Mouse (Mus musculus): ENCODE data around the gene Cdh22.

The Cdh22 gene

GRCm38 (mm10) chr2:165250903-165251302, 16.2 kb upstream of the Cdh22 start:
- DNase-seq (ENCODE audit: low spot score in 2 of 2): no peak

DNA sequence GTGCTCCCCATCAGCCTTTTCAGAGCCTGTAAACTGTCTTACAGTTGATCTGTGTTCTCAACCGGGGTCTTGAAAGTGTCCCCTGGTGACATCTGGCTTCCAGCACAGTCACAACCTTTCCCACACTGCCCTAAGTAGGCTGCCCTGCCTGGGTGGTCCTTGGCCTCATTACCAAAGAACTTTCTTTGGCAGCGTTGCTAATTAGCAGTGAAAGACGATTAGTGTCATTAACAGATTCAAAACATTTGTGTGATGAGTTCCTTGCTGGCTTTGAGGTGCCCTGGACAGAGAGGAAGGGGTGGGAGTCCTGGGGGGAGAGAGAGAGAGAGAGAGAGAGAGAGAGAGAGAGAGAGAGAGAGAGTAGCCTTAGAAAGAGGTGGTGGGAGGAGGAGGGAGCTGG, 14.3 kb upstream of the Cdh22 start:
- DNase-seq (ENCODE audit: low spot score in 2 of 2): no peak

DNA sequence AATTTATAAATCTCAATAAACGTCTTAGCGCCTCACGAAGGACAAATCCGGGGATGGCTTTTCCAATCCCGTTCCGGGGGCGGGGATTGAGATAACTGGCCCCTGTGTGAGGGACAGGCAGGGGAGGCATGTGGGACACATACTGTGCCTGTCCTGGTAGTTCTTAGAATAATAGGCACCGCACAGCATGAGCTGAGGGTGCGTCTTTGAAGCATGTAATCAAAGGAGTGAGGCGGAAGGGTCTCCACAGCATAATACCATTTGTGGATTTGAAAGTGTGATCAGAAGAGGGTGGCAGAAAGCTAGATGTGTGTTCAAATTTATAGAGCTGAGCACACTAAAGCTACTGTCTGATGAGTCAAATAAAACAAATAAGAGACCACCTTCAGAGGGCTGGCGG, 11.7 kb upstream of the Cdh22 start:
- no peak for DNase-seq (ENCODE audit: low spot score in 2 of 2)

DNA sequence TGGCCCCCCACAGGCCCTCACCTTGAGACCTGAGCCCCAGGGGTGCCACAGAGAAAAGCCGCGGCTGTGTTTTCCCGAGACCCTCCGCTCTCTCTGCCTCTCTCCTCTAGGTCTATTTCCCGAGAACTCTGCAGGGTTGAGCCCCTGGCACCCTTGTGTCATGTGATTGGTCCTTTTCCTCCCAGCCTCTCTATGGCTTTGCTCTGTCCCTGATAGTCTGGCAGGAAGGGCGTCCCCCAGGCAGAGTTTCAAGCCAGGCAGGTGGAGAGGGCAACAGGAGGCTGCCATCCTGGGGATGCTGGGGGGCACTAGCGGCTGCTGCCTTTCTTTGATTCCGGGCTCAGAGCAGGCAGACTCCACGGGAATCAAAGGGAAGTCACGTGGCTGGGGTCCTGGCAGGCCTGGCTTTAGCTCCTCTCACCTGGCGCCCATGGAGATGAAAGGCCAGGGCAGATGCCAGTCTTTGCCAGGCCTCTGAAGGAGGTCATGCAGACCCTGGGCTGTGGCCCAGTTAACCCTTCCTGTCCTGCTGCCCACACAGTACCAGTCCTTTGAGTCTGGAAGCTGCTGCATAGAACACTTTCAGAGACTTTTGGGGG, 8.6 kb upstream of the Cdh22 start:
- no peak for DNase-seq (ENCODE audit: low spot score in 2 of 2)

DNA sequence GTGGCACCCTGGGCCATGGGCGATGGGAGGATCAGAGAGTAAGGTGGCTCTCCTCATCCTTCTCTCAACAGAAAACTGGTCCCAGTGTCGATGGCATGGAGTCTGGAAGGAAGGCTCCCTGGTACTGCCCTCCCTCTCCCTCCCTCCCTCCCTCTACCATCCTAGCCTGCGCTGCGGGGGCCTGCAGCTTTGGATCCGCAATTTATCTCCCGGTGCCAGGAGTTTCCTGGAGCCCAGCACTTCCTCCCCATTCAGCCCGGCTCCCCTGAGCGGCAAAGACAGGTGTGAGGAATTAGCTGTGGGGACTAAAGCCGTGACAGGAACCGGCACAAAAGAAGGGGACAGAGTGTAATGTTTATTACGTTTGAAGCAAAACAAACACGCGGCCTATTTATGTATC, 7.9 kb upstream of the Cdh22 start:
- no peak for DNase-seq (ENCODE audit: low spot score in 2 of 2)

- DNase-seq (ENCODE audit: low spot score in 2 of 2): no peak
These were observed 7.1 kb upstream of the Cdh22 start for GRCm38 (mm10) chr2:165241786-165242185.

DNA sequence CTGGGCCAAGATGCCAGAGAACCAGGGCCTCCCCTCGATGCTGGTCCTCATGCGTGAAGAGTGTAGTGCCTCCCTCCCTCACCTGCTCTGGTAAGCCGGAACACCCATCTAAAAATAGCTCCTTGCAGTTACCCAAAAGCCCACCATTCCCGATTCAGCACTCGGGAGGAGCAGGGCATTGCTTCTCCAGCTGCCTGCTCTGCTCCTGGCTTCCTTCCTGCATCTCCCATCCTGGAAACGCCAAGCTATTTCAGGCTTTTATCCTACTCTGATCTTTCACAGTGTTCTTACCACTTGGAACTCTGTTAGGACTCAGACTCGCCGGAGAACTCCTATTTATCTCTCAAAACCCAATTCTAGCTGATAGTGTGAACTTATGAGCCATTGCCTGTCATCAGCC, 5.7 kb upstream of the Cdh22 start:
- peak; percentile 58 to 66 for DNase-seq (ENCODE audit: low spot score in 2 of 2)

- DNase-seq (ENCODE audit: low spot score in 2 of 2): no peak
These were observed 5.0 kb upstream of the Cdh22 start for GRCm38 (mm10) chr2:165239533-165240144.

DNA sequence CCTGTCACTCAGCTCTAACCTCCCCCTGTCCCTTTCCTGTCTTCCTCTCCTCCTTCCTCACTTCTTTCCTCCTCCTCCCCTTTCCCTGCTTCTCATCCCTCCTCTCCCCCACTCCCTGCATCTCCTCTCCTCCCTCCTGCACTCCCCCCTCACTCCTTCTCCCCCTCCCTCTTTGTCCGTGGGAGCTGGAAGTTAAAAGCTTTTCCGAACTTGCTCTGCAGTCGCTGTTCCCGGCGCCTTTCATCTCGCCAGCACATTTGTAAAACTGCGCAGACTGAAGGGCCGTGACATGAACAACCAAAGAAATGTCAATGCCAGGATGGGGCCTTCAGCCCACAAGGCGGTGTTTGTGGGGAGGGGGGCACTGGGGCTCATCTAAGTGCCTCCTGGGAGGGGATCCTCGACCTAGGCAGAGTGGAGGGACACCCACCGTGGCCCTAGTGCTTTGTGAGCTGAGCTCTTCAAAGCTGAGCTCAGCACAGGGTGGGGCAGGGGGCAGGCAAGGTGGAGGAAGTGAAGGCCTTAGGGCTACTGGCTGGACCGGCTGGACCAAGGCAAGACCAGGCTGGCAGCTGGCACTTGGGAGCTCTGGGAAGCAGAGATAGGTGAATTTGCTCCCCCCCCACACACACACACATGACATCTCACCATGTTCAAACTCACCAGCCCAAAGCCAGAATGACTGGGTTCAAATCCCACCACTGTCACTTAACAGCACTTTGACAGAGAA, 3.9 kb upstream of the Cdh22 start:
- no peak for DNase-seq (ENCODE audit: low spot score in 2 of 2)

DNA sequence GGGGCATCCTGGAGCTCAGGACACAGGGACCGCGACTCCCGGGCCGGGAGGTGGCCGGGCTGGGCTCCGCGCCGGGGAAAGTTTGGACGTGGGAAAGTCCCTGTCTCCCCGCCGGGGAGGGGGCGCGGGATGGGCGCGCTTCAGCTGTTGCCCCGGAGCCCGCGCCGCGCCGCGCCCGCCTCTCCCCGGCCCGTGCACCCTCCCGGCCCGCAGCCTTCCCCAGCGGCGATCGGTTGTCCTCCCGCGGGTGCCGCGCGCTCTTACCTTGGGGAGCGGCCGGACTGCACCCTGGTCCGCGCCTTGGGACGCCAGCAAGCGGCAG, 401 bp downstream of the Cdh22 start:
- DNase-seq (ENCODE audit: low spot score in 2 of 2): no peak

GRCm38 (mm10) chr2:165233491-165234290, 962 bp downstream of the Cdh22 start:
- DNase-seq (ENCODE audit: low spot score in 2 of 2): peak in 1 of 2 experiments; percentile 67

DNA sequence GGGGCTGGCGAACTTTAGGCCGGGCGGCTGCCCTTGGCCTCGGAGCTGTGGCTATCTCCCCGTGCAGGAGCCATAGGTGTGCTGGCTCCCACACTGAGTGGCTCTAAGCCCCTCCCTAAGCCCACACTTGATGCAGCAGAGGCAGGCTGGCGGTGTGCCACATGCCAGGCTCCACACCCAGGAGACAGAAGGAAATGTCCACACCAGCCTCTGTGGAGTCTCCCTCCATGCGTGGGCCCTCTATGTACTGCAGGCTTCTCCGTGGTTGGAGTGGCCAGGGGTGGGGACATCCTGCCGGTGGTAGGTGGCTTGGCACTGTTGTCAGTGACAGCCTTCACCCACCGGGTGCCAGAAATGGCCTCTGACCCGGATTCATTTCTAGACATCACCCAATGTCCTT, 5.6 kb downstream of the Cdh22 start:
- DNase-seq (ENCODE audit: low spot score in 2 of 2): no peak

- DNase-seq (ENCODE audit: low spot score in 2 of 2): no peak
These were observed 10.8 kb downstream of the Cdh22 start for GRCm38 (mm10) chr2:165223837-165224236.

DNA sequence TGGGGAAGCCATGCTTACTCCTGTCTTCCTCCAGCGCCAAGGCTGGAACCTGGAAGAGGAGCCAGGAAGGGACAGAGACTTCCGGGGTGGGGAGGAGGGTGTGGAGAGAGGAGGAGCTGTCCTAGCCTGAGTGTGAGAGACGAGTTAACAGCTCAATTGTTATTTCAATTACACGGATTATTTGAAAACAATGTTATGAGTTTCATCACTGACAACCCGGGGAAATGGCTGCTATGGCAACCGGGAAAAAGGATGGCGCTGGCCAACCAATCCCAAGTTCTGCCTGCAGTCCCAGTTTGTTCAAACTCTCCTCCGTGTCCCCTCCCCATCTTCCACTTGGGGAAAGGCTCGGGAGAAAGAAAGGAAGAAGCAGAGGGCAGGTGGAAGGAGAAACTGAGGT, 12.7 kb downstream of the Cdh22 start:
- DNase-seq (ENCODE audit: low spot score in 2 of 2): peak in 1 of 2 experiments; percentile 65

- DNase-seq (ENCODE audit: low spot score in 2 of 2): no peak
These were observed 14.2 kb downstream of the Cdh22 start for GRCm38 (mm10) chr2:165220347-165220945.

GRCm38 (mm10) chr2:165218954-165219353, 15.7 kb downstream of the Cdh22 start:
- no peak for DNase-seq (ENCODE audit: low spot score in 2 of 2)

- DNase-seq (ENCODE audit: low spot score in 2 of 2): no peak
These were observed 17.1 kb downstream of the Cdh22 start for GRCm38 (mm10) chr2:165217361-165218149.

DNA sequence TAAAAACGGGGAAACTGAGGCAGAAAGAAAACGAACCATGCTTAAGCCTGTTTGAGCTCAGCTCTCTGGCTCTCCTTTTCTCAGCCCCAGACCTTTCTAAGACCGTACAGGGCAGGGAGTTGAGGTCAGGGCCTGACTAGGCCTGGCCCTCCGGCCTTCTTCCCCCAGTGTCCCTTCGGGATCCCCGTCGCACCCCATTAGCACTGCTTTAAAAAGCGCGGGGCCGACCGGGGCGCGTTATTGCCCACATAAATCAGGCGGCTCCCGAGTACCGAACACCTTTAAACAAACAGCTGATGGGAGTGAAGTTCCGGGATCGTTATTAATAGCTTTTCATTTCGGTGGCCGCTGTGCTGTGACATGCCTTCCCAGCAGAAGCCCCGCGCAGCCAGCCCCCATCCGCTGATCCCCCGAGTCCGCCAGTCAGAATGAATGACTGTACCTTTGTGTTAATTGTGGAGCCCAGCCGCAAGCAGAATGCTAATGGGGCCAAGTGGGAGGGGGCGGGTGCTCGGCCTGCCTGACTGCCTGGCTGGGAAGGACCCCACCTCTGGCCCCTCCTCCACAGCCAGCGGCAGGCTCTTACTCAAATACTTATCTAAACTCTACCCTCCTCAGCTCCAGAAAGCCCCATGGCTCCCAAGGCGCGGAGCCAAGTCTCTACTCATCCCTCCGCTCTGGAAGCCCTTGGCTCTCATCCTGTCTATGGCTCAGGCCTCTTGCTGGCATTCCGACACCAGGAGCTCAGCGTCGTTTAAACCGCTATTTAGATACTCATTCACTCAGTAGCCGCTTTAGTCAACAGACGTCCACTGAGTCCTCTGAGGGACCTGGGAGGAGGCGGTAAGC, 19.3 kb downstream of the Cdh22 start:
- DNase-seq (ENCODE audit: low spot score in 2 of 2): peak; percentile 46 to 63

- no peak for DNase-seq (ENCODE audit: low spot score in 2 of 2)
These were observed 23.1 kb downstream of the Cdh22 start for GRCm38 (mm10) chr2:165211426-165212079.

DNA sequence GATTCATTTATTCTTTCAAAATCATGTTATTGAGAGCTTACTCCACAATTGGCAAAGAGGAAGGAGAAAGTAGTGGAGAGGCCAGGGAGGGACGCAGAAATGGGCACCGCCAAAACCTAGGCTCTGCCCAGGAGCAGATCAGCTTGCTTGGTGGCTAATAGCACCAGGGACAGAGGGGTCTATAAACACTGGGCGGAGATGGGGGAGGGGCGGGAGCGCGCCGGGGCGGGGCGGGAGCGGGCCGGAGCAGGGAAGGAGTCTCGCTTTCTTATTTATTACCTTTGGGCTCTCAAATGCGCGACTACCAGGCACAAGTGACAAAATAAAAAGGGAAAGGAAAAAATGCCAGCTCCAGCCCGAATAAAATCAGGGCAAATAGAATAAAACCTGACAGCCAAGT, 23.7 kb downstream of the Cdh22 start:
- DNase-seq (ENCODE audit: low spot score in 2 of 2): no peak
